Comparison of ENCODE assay signal across 10 mouse cellular contexts in the genomic region with DNA sequence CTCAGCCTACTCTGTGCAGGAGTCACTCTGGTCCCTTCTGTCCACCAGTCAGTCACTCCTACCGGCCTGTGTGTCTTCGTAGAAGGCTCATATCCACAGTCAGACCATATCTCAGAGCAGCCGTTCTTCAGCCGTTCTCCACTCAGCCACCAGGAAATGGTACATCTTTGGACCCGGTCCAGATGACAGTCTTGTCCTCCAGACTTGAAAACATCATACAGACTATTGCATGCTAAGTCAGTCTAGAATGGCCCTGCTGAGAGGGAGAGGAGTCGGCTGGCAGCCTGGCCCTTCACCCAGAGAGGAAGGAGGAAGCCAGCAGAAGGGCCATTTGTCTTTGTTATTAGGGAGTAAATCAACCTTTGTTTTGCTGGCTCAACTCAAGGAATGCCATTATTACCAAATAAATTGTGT. TPM values are rescaled to one million over a fixed set of nuclear protein-coding genes. Genes with fewer than 3 reads are reported as not detected.
DNase-seq lines count a peak whose midpoint lies in the region; ATAC-seq and TF ChIP-seq lines count a peak whose summit lies in the region.
"Had no signal": no experiment of that assay in that cellular context is flagged by ENCODE, and none has a peak within 500 bp of the region (broad histone marks: within the 10 kb centered on the region; RNA-seq: fewer than 3 reads in every experiment).

No protein-coding gene starts in this region.

- no peak for TF ChIP-seq CTCF in heart, postnatal 0 days (IDR thresholded peaks at IDR 0.05; ENCODE audit: low read depth)
- no peak for TF ChIP-seq CTCF in stomach, postnatal 0 days (IDR thresholded peaks at IDR 0.05; ENCODE audit: low read depth)

- no peak for DNase-seq in heart, adult 18-20 months
- peak; percentile 39 for DNase-seq in lung, postnatal 10 days
- no peak for DNase-seq in lung, adult 18-20 months
- DNase-seq in heart, postnatal 0 days (ENCODE audit: low spot score) = no peak
- DNase-seq in ovary, postnatal 36 days (ENCODE audit: low spot score) = no peak
- no peak for DNase-seq in stomach, postnatal 0 days (ENCODE audit: low spot score)

- TF ChIP-seq EP300 in heart, postnatal 0 days (IDR thresholded peaks at IDR 0.05; ENCODE audit: low read depth) = no peak
- no peak for TF ChIP-seq EP300 in stomach, postnatal 0 days (optimal IDR thresholded peaks at IDR 0.05)

- ATAC-seq in heart, embryonic 12.5 days (ENCODE audit: insufficient number of reproducible peaks, low FRiP score) = no peak
- no peak for ATAC-seq in heart, postnatal 0 days (ENCODE audit: insufficient read depth, low read depth)
- ATAC-seq in neural tube, embryonic 15.5 days (ENCODE audit: low FRiP score) = peak; percentile 18; the same call in 1 of the 2 replicates
- no peak for ATAC-seq in stomach, postnatal 0 days (ENCODE audit: low FRiP score, low TSS enrichment)

- peak overlapping the region; percentile 22; the same call in 1 of the 2 replicates for H3K4me3 ChIP-seq in heart, embryonic 12.5 days
- no peak overlapping the region for H3K4me3 ChIP-seq in heart, postnatal 0 days (ENCODE audit: low read depth, low read length)
- no peak overlapping the region for H3K4me3 ChIP-seq in neural tube, embryonic 15.5 days (replicated peaks)
- H3K4me3 ChIP-seq in stomach, postnatal 0 days (ENCODE audit: low read depth, low read length) = no peak overlapping the region
- H3K4me3 ChIP-seq: erythroblast, embryonic 14.5 days had no signal

- H3K4me2 ChIP-seq in heart, embryonic 12.5 days = peak overlapping the region; percentile 52
- peak overlapping the region; percentile 26; the same call in 1 of the 2 replicates for H3K4me2 ChIP-seq in heart, postnatal 0 days (ENCODE audit: low read depth, low read length)
- H3K4me2 ChIP-seq in neural tube, embryonic 15.5 days = peak overlapping the region; percentile 43
- H3K4me2 ChIP-seq in stomach, postnatal 0 days (replicated peaks; ENCODE audit: low read depth) = no peak overlapping the region

- H3K27me3 ChIP-seq in heart, embryonic 12.5 days (replicated peaks) = no peaks in the 10 kb centered on the region
- H3K27me3 ChIP-seq in heart, postnatal 0 days (ENCODE audit: control insufficient read depth, insufficient read depth, low read length) = no peaks in the 10 kb centered on the region
- 0 out of 2 replicates have a peak, but pooled peaks cover 1% of the 10 kb centered on the region for H3K27me3 ChIP-seq in neural tube, embryonic 15.5 days (replicated peaks)
- no peaks in the 10 kb centered on the region for H3K27me3 ChIP-seq in stomach, postnatal 0 days (ENCODE audit: control insufficient read depth, insufficient read depth, low read length)

- 35% methylated on average over 6 of the region's 6 CpGs for WGBS in heart, embryonic 12.5 days
- 26% methylated on average over 6 of the region's 6 CpGs for WGBS in heart, postnatal 0 days
- WGBS in neural tube, embryonic 15.5 days = 8% methylated on average over 6 of the region's 6 CpGs
- WGBS in stomach, postnatal 0 days = 56% methylated on average over 6 of the region's 6 CpGs

- no peaks in the 10 kb centered on the region for H3K9me3 ChIP-seq in heart, embryonic 12.5 days (replicated peaks)
- H3K9me3 ChIP-seq in heart, postnatal 0 days (replicated peaks; ENCODE audit: control insufficient read depth, low read length) = no peaks in the 10 kb centered on the region
- peaks cover 3% of the 10 kb centered on the region; the same call in 1 of the 2 replicates for H3K9me3 ChIP-seq in neural tube, embryonic 15.5 days (replicated peaks)
- no peaks in the 10 kb centered on the region for H3K9me3 ChIP-seq in stomach, postnatal 0 days (ENCODE audit: control insufficient read depth, low read length)

- H3K36me3 ChIP-seq in heart, embryonic 12.5 days = no peaks in the 10 kb centered on the region
- H3K36me3 ChIP-seq in heart, postnatal 0 days (replicated peaks; ENCODE audit: control insufficient read depth, insufficient read depth, low read length) = no peaks in the 10 kb centered on the region
- no peaks in the 10 kb centered on the region for H3K36me3 ChIP-seq in neural tube, embryonic 15.5 days
- H3K36me3 ChIP-seq in stomach, postnatal 0 days (ENCODE audit: control insufficient read depth, insufficient read depth, low read length) = no peaks in the 10 kb centered on the region

- H3K9ac ChIP-seq in heart, embryonic 12.5 days = peak overlapping the region; percentile 3; the same call in 1 of the 2 replicates
- H3K9ac ChIP-seq in heart, postnatal 0 days (replicated peaks; ENCODE audit: low read depth, low read length) = no peak overlapping the region
- H3K9ac ChIP-seq in neural tube, embryonic 15.5 days (replicated peaks) = no peak overlapping the region
- H3K9ac ChIP-seq in stomach, postnatal 0 days (ENCODE audit: low read length) = no peak overlapping the region
- H3K9ac ChIP-seq: liver, embryonic 14.5 days had no signal

- peaks cover 17% of the 10 kb centered on the region for H3K4me1 ChIP-seq in heart, embryonic 12.5 days (replicated peaks)
- H3K4me1 ChIP-seq in heart, postnatal 0 days (ENCODE audit: control insufficient read depth, insufficient read depth) = peaks cover 6% of the 10 kb centered on the region; the same call in 1 of the 2 replicates
- H3K4me1 ChIP-seq in neural tube, embryonic 15.5 days = peaks cover 29% of the 10 kb centered on the region
- no peaks in the 10 kb centered on the region for H3K4me1 ChIP-seq in stomach, postnatal 0 days (replicated peaks; ENCODE audit: control insufficient read depth, insufficient read depth)

- no peak overlapping the region for H3K27ac ChIP-seq in heart, embryonic 12.5 days (ENCODE audit: poor library complexity, severe bottlenecking)
- no peak overlapping the region for H3K27ac ChIP-seq in heart, postnatal 0 days (ENCODE audit: low read depth)
- no peak overlapping the region; the same call in 1 of the 2 replicates for H3K27ac ChIP-seq in neural tube, embryonic 15.5 days (replicated peaks)
- no peak overlapping the region for H3K27ac ChIP-seq in stomach, postnatal 0 days (replicated peaks)
- H3K27ac ChIP-seq: liver, embryonic 14.5 days had no signal

RNA-seq across cellular contexts. Expression of gene Gas1, which starts 54.0 kb away (rescaled TPM):
- polyA plus RNA-seq in heart, embryonic 12.5 days (2016; fragmentation: Nextera tagmentation; extraction: Ambion mirVana) = 55.2 and 56.6 TPM in 2 replicates
- 10 to 100 TPM; 23.9 to 26.0 TPM for total RNA-seq in heart, adult 18-20 months (2021)
- 85.9 and 116 TPM in 2 replicates for total RNA-seq in heart, postnatal 0 days (2014; rRNA removed; ENCODE audit: low replicate concordance)
- 20.3 and 24.9 TPM in 2 replicates for polyA plus RNA-seq in heart, postnatal 0 days (2015; fragmentation: Nextera tagmentation; extraction: Ambion mirVana)
- 16.2 and 26.7 TPM in 2 replicates for polyA plus RNA-seq in neural tube, embryonic 15.5 days (2015; fragmentation: Nextera tagmentation; extraction: Ambion mirVana)
- 62.4 and 78.9 TPM in 2 replicates for polyA plus RNA-seq in stomach, postnatal 0 days (2015; fragmentation: Nextera tagmentation; extraction: Ambion mirVana)
- polyA plus RNA-seq: erythroblast, embryonic 14.5 days had no signal
